Mouse (Mus musculus) stomach, postnatal 0 days (tissue): ENCODE results near the gene Mapt. TPM values are rescaled to one million over a fixed set of nuclear protein-coding genes. Genes with fewer than 3 reads are reported as not detected.
"Not testable (repeated sequence)": the region's sequence is repeated elsewhere in the genome, so short reads cannot be mapped to it uniquely, and the experiment has no call there.

Experiments
- ATAC-seq: fragments of 200-750 bp; cut with Nextera tagmentation; 2 replicates; pipeline ENCODE4 v1.8.0; 2017; ENCODE audit not compliant: low FRiP score, low TSS enrichment
- DNase-seq: peaks from one replicate; pipeline ENCODE4 v3.0.0-alpha.2; 2016; ENCODE audit warnings: low spot score
- H3K27ac ChIP-seq: fragments of 300-500 bp; sonication (generic); replicated peaks from 2 replicates; pipeline ENCODE4 v1.5.1; 2014; ENCODE audit warnings: mild to moderate bottlenecking, control low read depth
- H3K27me3 ChIP-seq: fragments of 300-500 bp; sonication (generic); 2 replicates; pipeline ENCODE4 v1.6.1; 2014; ENCODE audit warnings: low read length; ENCODE audit not compliant: control insufficient read depth, insufficient read depth
- H3K36me3 ChIP-seq: fragments of 300-500 bp; sonication (generic); 2 replicates; pipeline ENCODE4 v1.6.1; 2014; ENCODE audit warnings: low read length, mixed read lengths; ENCODE audit not compliant: control insufficient read depth, insufficient read depth
- H3K4me1 ChIP-seq: fragments of 300-500 bp; sonication (generic); replicated peaks from 2 replicates; pipeline ENCODE4 v1.6.1; 2014; ENCODE audit warnings: antibody characterized with exemption; ENCODE audit not compliant: control insufficient read depth, insufficient read depth
- H3K4me2 ChIP-seq: fragments of 300-500 bp; sonication (generic); replicated peaks from 2 replicates; pipeline ENCODE4 v1.6.1; 2014; ENCODE audit warnings: low read depth, mild to moderate bottlenecking, control low read depth, moderate library complexity
- H3K4me3 ChIP-seq: fragments of 300-500 bp; sonication (generic); 2 replicates; pipeline ENCODE4 v1.5.1; 2014; ENCODE audit warnings: low read depth, low read length, control low read depth
- H3K9ac ChIP-seq: fragments of 300-500 bp; sonication (generic); 2 replicates; pipeline ENCODE4 v1.6.1; 2014; ENCODE audit warnings: mild to moderate bottlenecking, low read length, control low read depth, mixed read lengths
- H3K9me3 ChIP-seq: fragments of 300-500 bp; sonication (generic); 2 replicates; pipeline ENCODE4 v1.6.1; 2016; ENCODE audit warnings: low read length; ENCODE audit not compliant: control insufficient read depth
- CTCF ChIP-seq: IDR thresholded peaks from 2 replicates; pipeline ENCODE4 v1.5.1; 2016; ENCODE audit warnings: antibody characterized with exemption, low read depth, mild to moderate bottlenecking, moderate library complexity
- EP300 ChIP-seq: optimal IDR thresholded peaks from 2 replicates; pipeline ENCODE3; 2016; ENCODE audit warnings: antibody characterized with exemption
- WGBS: fragments of 180-500 bp; shearing (Covaris S2); extraction: QIAGEN DNeasy Blood & Tissue Kit; methylation state at CpG from one replicate; pipeline ENCODE4 v1.1.7; 2014; 5-methylcytosine and 5-hydroxymethylcytosine counted together
- polyA plus RNA-seq: library from polyadenylated mRNA; unstranded; fragments of >200 nt; fragmentation: Nextera tagmentation; extraction: Ambion mirVana; gene quantifications from 2 replicates; pipeline ENCODE4 v1.2.1, GENCODE M21; 2015

Mapt gene
- polyA plus RNA-seq, 1 experiment from 2014 or later = 8.2 TPM

DNA sequence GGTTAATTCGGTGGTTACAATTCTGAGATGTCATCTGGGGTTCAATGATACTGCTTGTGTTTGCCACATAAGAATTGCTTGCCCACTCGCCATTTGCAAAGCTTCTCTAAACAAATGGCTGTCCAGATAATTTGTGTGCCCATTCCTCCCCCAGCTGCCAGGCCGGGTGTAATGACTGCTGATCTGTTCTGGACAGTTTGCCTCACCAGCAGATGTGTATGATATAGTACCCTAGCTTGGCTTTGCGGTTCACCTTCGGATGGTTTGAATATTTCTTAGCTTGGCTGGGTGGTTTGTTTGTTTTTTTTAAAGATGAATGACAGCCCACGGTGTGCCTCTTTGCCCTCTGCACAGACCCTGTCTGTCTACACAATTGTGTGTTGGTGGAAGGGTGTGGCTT lies 3.5 kb downstream of the Mapt start:
- Histone ChIP-seq H3K4me3 (no peak overlapping the region), H3K36me3 (no peaks in the 10 kb centered on the region), H3K4me2 (no peak overlapping the region), H3K9me3 (no peaks in the 10 kb centered on the region), H3K27me3 (peaks cover 14% of the 10 kb centered on the region; the same call in 1 of the 2 replicates), H3K9ac (no peak overlapping the region), H3K4me1 (peaks cover 3% of the 10 kb centered on the region; the same call in 1 of the 2 replicates), H3K27ac (no peak overlapping the region)
- 20% methylated on average over 6 of the region's 6 CpGs for WGBS
- no peak for TF ChIP-seq EP300
- TF ChIP-seq CTCF = no peak
- DNase-seq (no peak), ATAC-seq (no peak)

DNA sequence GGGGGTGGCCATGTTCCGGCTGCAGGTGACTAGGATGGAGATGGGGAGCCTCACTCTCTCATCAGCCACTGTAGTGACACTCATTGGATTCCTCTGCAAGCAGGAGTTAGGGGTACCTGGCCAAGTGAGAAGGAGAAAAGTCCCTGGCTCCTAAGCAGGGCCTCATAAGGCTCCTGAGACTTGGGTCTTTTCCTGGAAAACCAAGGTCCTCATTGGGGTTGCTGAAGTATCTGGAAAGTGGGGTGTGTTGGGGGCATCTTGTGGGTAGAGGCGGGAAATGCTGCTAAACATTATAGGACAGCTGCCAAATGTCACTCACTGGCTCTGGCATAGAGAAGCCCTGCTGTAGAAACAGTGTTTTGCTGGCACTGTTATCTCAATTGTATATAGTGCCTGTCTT lies 4.7 kb downstream of the Mapt start:
- TF ChIP-seq EP300 = no peak
- TF ChIP-seq CTCF = no peak
- WGBS = 65% methylated on average over 2 of the region's 2 CpGs
- H3K4me2 ChIP-seq = no peak overlapping the region
- no peak overlapping the region for H3K9ac ChIP-seq
- H3K36me3 ChIP-seq = no peaks in the 10 kb centered on the region
- H3K27ac ChIP-seq = no peak overlapping the region
- DNase-seq (no peak), ATAC-seq (no peak)
- peaks cover 14% of the 10 kb centered on the region; the same call in 1 of the 2 replicates for H3K27me3 ChIP-seq
- H3K4me1 ChIP-seq = peaks cover 3% of the 10 kb centered on the region; the same call in 1 of the 2 replicates
- no peak overlapping the region for H3K4me3 ChIP-seq
- H3K9me3 ChIP-seq = no peaks in the 10 kb centered on the region

DNA sequence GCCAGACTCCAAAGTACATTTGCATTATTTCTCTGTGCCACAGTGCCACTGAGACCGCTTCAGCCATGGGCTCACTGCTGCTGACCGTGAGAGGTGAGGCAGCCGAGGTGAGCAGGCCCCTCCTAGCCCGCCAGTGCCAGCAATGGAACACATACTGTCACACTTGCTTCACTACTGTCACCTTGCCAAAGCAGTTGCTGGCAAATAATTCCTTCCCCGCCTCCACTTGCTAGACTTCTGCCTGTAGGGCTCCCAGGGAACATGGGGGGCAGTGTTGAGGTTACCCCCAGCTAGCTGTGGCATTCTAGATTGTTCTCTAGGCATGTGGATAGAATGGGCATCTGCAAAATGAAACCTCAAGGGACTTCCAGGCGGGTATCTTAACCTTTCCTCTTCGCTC lies 6.0 kb downstream of the Mapt start:
- DNase-seq (no peak), ATAC-seq (no peak)
- no peak overlapping the region for H3K4me2 ChIP-seq
- 66% methylated on average over 7 of the region's 7 CpGs for WGBS
- H3K36me3 ChIP-seq = no peaks in the 10 kb centered on the region
- H3K27ac ChIP-seq = no peak overlapping the region
- TF ChIP-seq EP300 = no peak
- no peak for TF ChIP-seq CTCF
- peaks cover 11% of the 10 kb centered on the region; the same call in 1 of the 2 replicates for H3K27me3 ChIP-seq
- no peaks in the 10 kb centered on the region for H3K9me3 ChIP-seq
- H3K4me1 ChIP-seq = no peaks in the 10 kb centered on the region
- no peak overlapping the region for H3K9ac ChIP-seq
- H3K4me3 ChIP-seq = no peak overlapping the region

DNA sequence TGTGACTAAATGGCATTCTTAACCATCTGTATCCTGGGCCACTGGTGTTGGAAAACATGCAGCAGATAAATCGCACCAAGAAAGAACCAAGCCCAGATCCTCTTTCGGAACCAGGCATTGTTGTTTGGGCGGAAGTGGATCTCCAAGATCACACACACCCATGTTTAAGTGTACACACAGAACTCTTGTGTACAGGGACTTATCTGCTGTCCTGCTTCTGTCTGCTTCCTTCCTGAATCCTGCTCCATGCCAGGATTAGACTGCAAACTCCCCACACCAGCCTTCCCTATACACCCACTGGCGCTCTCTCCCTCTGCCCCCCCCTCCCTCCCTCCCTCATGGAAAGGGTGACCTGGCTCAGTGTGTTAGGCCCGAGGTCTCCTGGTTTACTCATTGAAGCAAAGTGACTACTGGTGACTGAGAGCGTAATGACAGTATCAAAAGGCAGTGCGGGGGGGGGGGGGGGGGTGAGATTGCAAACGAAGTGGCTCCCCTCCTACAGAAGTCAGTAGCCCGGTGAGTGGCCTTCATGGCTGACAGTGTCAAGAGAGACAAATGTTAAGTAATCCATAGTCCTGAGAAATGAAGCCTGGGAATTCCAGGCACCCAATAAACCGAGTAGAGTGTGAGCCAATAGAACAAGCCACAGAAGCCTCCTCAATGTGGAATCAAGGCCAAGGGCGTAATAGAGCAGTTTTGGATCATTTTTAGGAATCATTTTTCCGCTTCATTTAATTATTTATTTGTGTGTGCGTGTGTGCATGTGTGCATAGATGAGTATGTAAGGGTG lies 7.0 kb downstream of the Mapt start:
- Histone ChIP-seq H3K9ac (no peak overlapping the region), H3K27ac (no peak overlapping the region), H3K4me1 (no peaks in the 10 kb centered on the region), H3K9me3 (no peaks in the 10 kb centered on the region), H3K27me3 (peaks cover 6% of the 10 kb centered on the region; the same call in 1 of the 2 replicates), H3K4me2 (no peak overlapping the region), H3K36me3 (no peaks in the 10 kb centered on the region), H3K4me3 (no peak overlapping the region)
- ATAC-seq = no peak
- no peak for DNase-seq
- WGBS = 54% methylated on average over 12 of the region's 13 CpGs
- TF ChIP-seq EP300 (no peak), CTCF (no peak)

DNA sequence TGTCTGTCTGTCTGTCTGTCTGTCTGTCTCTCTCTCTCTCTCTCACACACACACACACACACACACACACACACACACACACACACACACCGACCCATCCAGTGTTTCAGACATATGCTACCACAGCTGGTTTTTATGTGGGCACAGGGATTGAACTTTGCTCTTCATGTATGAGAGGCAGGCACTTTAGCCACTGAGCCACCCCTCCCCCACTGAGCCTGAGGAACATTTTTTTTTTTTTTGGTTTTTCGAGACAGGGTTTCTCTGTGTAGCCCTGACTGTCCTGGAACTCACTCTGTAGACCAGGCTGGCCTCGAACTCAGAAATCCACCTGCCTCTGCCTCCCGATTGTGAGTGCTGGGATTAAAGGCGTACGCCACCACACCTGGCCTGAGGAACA lies 14.3 kb downstream of the Mapt start:
- not testable (repeated sequence) for H3K4me3 ChIP-seq, H3K9ac ChIP-seq, H3K36me3 ChIP-seq, H3K4me1 ChIP-seq, H3K27ac ChIP-seq, H3K4me2 ChIP-seq, H3K9me3 ChIP-seq, H3K27me3 ChIP-seq, ATAC-seq, DNase-seq
- 87% methylated on average over 6 of the region's 6 CpGs for WGBS

DNA sequence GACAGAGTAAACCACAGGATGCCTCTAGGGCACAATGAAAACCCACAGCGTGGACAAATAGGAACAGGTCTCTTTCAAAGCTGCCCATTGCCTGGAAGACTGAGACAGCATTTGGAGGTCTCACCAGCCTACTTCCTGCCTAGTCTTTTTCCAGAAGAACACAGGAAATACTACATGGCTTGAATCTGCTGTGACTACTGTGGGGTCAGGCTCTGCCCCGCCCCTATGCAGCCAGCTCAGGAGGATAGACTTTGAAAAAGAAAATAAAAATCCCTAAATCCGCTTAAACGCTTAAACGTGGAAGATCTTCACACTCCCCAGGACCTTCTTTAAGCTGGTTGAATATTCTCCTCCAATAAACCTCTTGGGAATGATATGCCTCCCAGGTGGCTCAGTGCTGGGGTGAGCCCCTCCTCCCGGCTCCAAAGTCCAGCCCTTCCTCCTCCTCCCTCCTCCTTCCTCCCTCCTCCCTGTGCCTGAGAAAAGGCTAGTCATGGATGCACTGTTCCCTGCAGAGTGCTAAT lies 15.0 kb downstream of the Mapt start:
- Histone ChIP-seq H3K9ac (no peak overlapping the region), H3K4me3 (no peak overlapping the region), H3K4me1 (no peaks in the 10 kb centered on the region), H3K27ac (no peak overlapping the region), H3K9me3 (no peaks in the 10 kb centered on the region), H3K36me3 (no peaks in the 10 kb centered on the region), H3K4me2 (no peak overlapping the region; the same call in 1 of the 2 replicates), H3K27me3 (no peaks in the 10 kb centered on the region)
- 15% methylated on average over 6 of the region's 6 CpGs for WGBS
- DNase-seq = peak; percentile 28
- no peak for TF ChIP-seq CTCF
- ATAC-seq = peak; percentile 60; the same call in 1 of the 2 replicates
